8 mouse cellular contexts compared by ENCODE assay signal in genomic region chr9:108577025-108577424, GRCm38 (mm10). TPM values are rescaled to one million over a fixed set of nuclear protein-coding genes. Genes with fewer than 3 reads are reported as not detected.
DNase-seq lines count a peak whose midpoint lies in the region; ATAC-seq lines count a peak whose summit lies in the region.

No protein-coding gene starts in this region.

- H3K9me3 ChIP-seq in heart, embryonic 12.5 days (replicated peaks) = no peaks in the 10 kb centered on the region
- H3K9me3 ChIP-seq in hindbrain, embryonic 11.5 days (ENCODE audit: control insufficient read depth, low read length) = no peaks in the 10 kb centered on the region
- H3K9me3 ChIP-seq in midbrain, embryonic 11.5 days (ENCODE audit: control insufficient read depth, low read length) = no peaks in the 10 kb centered on the region

- no peak overlapping the region for H3K27ac ChIP-seq in heart, embryonic 12.5 days (ENCODE audit: poor library complexity, severe bottlenecking)
- H3K27ac ChIP-seq in hindbrain, embryonic 11.5 days (ENCODE audit: low read depth, low read length) = no peak overlapping the region
- H3K27ac ChIP-seq in midbrain, embryonic 11.5 days (ENCODE audit: low read depth, low read length) = no peak overlapping the region

- peak overlapping the region; percentile 92 for H3K9ac ChIP-seq in heart, embryonic 12.5 days
- peak overlapping the region; percentile 84 for H3K9ac ChIP-seq in hindbrain, embryonic 11.5 days (ENCODE audit: low read depth, low read length)
- H3K9ac ChIP-seq in midbrain, embryonic 11.5 days (ENCODE audit: low read length) = peak overlapping the region; percentile 85

- no peak for DNase-seq in heart, postnatal 36 days
- peak; percentile 51 for DNase-seq in ZHBTc4 (ENCODE audit: low read depth, low spot score)
- no peak for DNase-seq in hindbrain, embryonic 11.5 days (ENCODE audit: low spot score)
- DNase-seq in midbrain, embryonic 11.5 days (ENCODE audit: low spot score, missing footprints) = no peak
- no peak for DNase-seq in ovary, postnatal 10 days (ENCODE audit: low spot score)
- DNase-seq in adrenal gland, postnatal 10 days = no peak
- no peak for DNase-seq in adrenal gland, adult 18-20 months (ENCODE audit: low spot score in 2 of 2)

- peak overlapping the region; percentile 85 for H3K4me3 ChIP-seq in heart, embryonic 12.5 days
- peak overlapping the region; percentile 82 for H3K4me3 ChIP-seq in hindbrain, embryonic 11.5 days (ENCODE audit: low read depth, low read length)
- H3K4me3 ChIP-seq in midbrain, embryonic 11.5 days (ENCODE audit: low read depth, low read length) = peak overlapping the region; percentile 87

- peaks cover 50% of the 10 kb centered on the region for H3K4me1 ChIP-seq in heart, embryonic 12.5 days (replicated peaks)
- peaks cover 11% of the 10 kb centered on the region; the same call in 1 of the 2 replicates for H3K4me1 ChIP-seq in hindbrain, embryonic 11.5 days (replicated peaks; ENCODE audit: control insufficient read depth, insufficient read depth, low read length)
- H3K4me1 ChIP-seq in midbrain, embryonic 11.5 days (ENCODE audit: control insufficient read depth, insufficient read depth, low read length) = peaks cover 38% of the 10 kb centered on the region

- intact Hi-C loops in heart, postnatal 36 days (cut with DNase I) = no loop called here

- H3K4me2 ChIP-seq in heart, embryonic 12.5 days = peak overlapping the region; percentile 73
- H3K4me2 ChIP-seq in hindbrain, embryonic 11.5 days (replicated peaks; ENCODE audit: low read depth, low read length) = peak overlapping the region; percentile 71
- peak overlapping the region; percentile 78 for H3K4me2 ChIP-seq in midbrain, embryonic 11.5 days

- ATAC-seq in heart, embryonic 12.5 days (ENCODE audit: insufficient number of reproducible peaks, low FRiP score) = no peak
- no peak for ATAC-seq in hindbrain, embryonic 11.5 days (ENCODE audit: low FRiP score)
- no peak for ATAC-seq in midbrain, embryonic 11.5 days (ENCODE audit: low FRiP score)

- no peaks in the 10 kb centered on the region for H3K27me3 ChIP-seq in heart, embryonic 12.5 days (replicated peaks)
- no peaks in the 10 kb centered on the region for H3K27me3 ChIP-seq in hindbrain, embryonic 11.5 days (ENCODE audit: control insufficient read depth, insufficient read depth, low read length)
- H3K27me3 ChIP-seq in midbrain, embryonic 11.5 days (ENCODE audit: control insufficient read depth, insufficient read depth, low read length) = no peaks in the 10 kb centered on the region

- WGBS in heart, embryonic 12.5 days = 65% methylated on average over 6 of the region's 6 CpGs
- WGBS in hindbrain, embryonic 11.5 days = 55% methylated on average over 6 of the region's 6 CpGs
- WGBS in midbrain, embryonic 11.5 days = 53% methylated on average over 6 of the region's 6 CpGs

- peaks cover 51% of the 10 kb centered on the region for H3K36me3 ChIP-seq in heart, embryonic 12.5 days
- peaks cover 15% of the 10 kb centered on the region for H3K36me3 ChIP-seq in hindbrain, embryonic 11.5 days (ENCODE audit: control insufficient read depth, insufficient read depth, low read length)
- peaks cover 18% of the 10 kb centered on the region for H3K36me3 ChIP-seq in midbrain, embryonic 11.5 days (ENCODE audit: control insufficient read depth, insufficient read depth, low read length)

RNA-seq across cellular contexts. Expression of gene Wdr6, which starts 1.5 kb away (rescaled TPM):
- polyA plus RNA-seq in heart, embryonic 12.5 days (2016; fragmentation: Nextera tagmentation; extraction: Ambion mirVana) = 79.4 and 80.8 TPM in 2 replicates
- 10 to 100 TPM; 12.1 to 19.5 TPM for total RNA-seq in heart, postnatal 36 days (2021)
- polyA plus RNA-seq in hindbrain, embryonic 11.5 days (2014; fragmentation: Nextera tagmentation; extraction: Ambion mirVana) = 114 and 124 TPM in 2 replicates
- 117 and 132 TPM in 2 replicates for polyA plus RNA-seq in midbrain, embryonic 11.5 days (2014; fragmentation: Nextera tagmentation; extraction: Ambion mirVana)
- 100 to 1,000 TPM in 1 of 2 experiments, 10 to 100 TPM in 1; 93.8 to 126 TPM for total RNA-seq in adrenal gland, postnatal 10 days (2021)
- 10 to 100 TPM; 93.9 to 96.2 TPM for total RNA-seq in adrenal gland, adult 18-20 months (2021)

RNA-seq across cellular contexts. Expression of gene Dalrd3, which starts 7.3 kb away (rescaled TPM):
- 89.4 and 91.4 TPM in 2 replicates for polyA plus RNA-seq in heart, embryonic 12.5 days (2016; fragmentation: Nextera tagmentation; extraction: Ambion mirVana)
- 10 to 100 TPM; 21.2 to 24.3 TPM for total RNA-seq in heart, postnatal 36 days (2021)
- polyA plus RNA-seq in hindbrain, embryonic 11.5 days (2014; fragmentation: Nextera tagmentation; extraction: Ambion mirVana) = 175 and 177 TPM in 2 replicates
- polyA plus RNA-seq in midbrain, embryonic 11.5 days (2014; fragmentation: Nextera tagmentation; extraction: Ambion mirVana) = 158 and 172 TPM in 2 replicates
- total RNA-seq in adrenal gland, postnatal 10 days (2021) = 10 to 100 TPM; 42.3 to 51.9 TPM
- 10 to 100 TPM; 64.6 to 81.8 TPM for total RNA-seq in adrenal gland, adult 18-20 months (2021)

RNA-seq across cellular contexts. Expression of gene Ndufaf3, which starts 9.8 kb away (rescaled TPM):
- polyA plus RNA-seq in heart, embryonic 12.5 days (2016; fragmentation: Nextera tagmentation; extraction: Ambion mirVana) = 49.9 and 55.5 TPM in 2 replicates
- 10 to 100 TPM; 69.2 to 76.5 TPM for total RNA-seq in heart, postnatal 36 days (2021)
- 58.8 and 59.4 TPM in 2 replicates for polyA plus RNA-seq in hindbrain, embryonic 11.5 days (2014; fragmentation: Nextera tagmentation; extraction: Ambion mirVana)
- polyA plus RNA-seq in midbrain, embryonic 11.5 days (2014; fragmentation: Nextera tagmentation; extraction: Ambion mirVana) = 51.7 and 51.9 TPM in 2 replicates
- total RNA-seq in adrenal gland, postnatal 10 days (2021) = 10 to 100 TPM; 64.1 to 68.2 TPM
- total RNA-seq in adrenal gland, adult 18-20 months (2021) = 10 to 100 TPM; 50.8 to 51.0 TPM

RNA-seq across cellular contexts. Expression of gene Impdh2, which starts 16.9 kb away (rescaled TPM):
- 105 and 115 TPM in 2 replicates for polyA plus RNA-seq in heart, embryonic 12.5 days (2016; fragmentation: Nextera tagmentation; extraction: Ambion mirVana)
- total RNA-seq in heart, postnatal 36 days (2021) = 10 to 100 TPM; 48.7 to 52.2 TPM
- polyA plus RNA-seq in hindbrain, embryonic 11.5 days (2014; fragmentation: Nextera tagmentation; extraction: Ambion mirVana) = 163 and 169 TPM in 2 replicates
- polyA plus RNA-seq in midbrain, embryonic 11.5 days (2014; fragmentation: Nextera tagmentation; extraction: Ambion mirVana) = 182 and 186 TPM in 2 replicates
- total RNA-seq in adrenal gland, postnatal 10 days (2021) = 10 to 100 TPM; 80.6 to 83.7 TPM
- total RNA-seq in adrenal gland, adult 18-20 months (2021) = 100 to 1,000 TPM in 1 of 2 experiments, 10 to 100 TPM in 1; 99.7 to 135 TPM

RNA-seq across cellular contexts. Expression of gene P4htm, which starts 20.4 kb away (rescaled TPM):
- polyA plus RNA-seq in heart, embryonic 12.5 days (2016; fragmentation: Nextera tagmentation; extraction: Ambion mirVana) = 18.9 and 21.2 TPM in 2 replicates
- 10 to 100 TPM; 13.9 to 16.9 TPM for total RNA-seq in heart, postnatal 36 days (2021)
- 6.7 and 8.6 TPM in 2 replicates for polyA plus RNA-seq in hindbrain, embryonic 11.5 days (2014; fragmentation: Nextera tagmentation; extraction: Ambion mirVana)
- polyA plus RNA-seq in midbrain, embryonic 11.5 days (2014; fragmentation: Nextera tagmentation; extraction: Ambion mirVana) = 7.2 and 9.8 TPM in 2 replicates
- 1 to 10 TPM; 6.1 to 9.6 TPM for total RNA-seq in adrenal gland, postnatal 10 days (2021)
- 1 to 10 TPM; 6.2 to 7.9 TPM for total RNA-seq in adrenal gland, adult 18-20 months (2021)

Comparison
In these comparisons a context has a peak if more than half of its experiments do, and no peak if none do; other contexts are left out.
1. RNA of gene Wdr6, which starts 1.5 kb away (total RNA-seq): 93.8 to 126 TPM in adrenal gland, postnatal 10 days and 93.9 to 96.2 TPM in adrenal gland, adult 18-20 months; 12.1 to 19.5 TPM in heart, postnatal 36 days; every median in the first group is over 4 times any median in the second.
2. Peak in every context shown above with its lines, with median percentiles within 50 percentile points of each other: H3K4me2 ChIP-seq, H3K4me3 ChIP-seq and H3K9ac ChIP-seq.